Mouse (Mus musculus): ENCODE data around the gene Fbxl7. TPM values are rescaled to one million over a fixed set of nuclear protein-coding genes. Genes with fewer than 3 reads are reported as not detected.
"Not testable (repeated sequence)": the region's sequence is repeated elsewhere in the genome, so short reads cannot be mapped to it uniquely, and the experiment has no call there.

Fbxl7 gene
- total RNA-seq, 2 experiments from 2014 or later: 3.0 to 3.1 TPM

DNA sequence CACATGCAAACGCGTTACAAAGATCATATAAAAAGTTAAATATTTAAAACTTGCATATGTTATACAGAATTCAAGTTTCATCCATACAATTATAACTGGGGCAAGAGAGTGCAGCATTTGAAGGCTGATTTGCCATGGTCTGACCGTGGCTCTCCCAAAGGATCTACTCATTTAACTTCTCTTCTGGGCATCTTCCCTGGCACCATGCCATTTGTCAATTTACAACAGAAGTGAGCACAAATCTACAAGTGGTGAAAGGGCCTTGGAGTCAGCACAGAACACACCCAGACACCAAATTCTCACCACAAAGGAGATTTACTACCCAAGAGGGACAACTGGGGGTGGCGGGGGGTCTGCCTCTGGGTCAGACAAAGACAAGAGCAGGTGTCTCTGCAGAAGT is 64.2 kb downstream of the Fbxl7 start:
- intact Hi-C loops (cut with DNase I): no loop called here
- DNase-seq: no peak

DNA sequence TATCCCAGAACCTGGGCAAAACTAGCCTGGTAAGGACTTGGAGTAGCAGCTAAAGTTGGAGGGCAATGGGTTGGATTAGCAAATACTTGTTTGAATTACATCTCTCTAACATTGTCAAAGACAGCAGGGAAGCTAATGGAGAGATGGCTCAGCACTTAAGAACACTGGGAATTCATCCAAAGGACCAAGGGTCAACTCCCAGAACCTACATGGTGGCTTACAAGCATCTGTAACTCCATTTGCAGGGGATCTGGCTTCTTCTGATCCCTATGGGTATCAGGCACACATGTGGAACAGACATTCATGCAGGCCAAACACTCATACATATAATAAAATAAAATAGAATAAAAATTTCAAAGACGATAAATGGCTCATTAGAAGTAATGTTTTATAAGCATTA is 78.4 kb downstream of the Fbxl7 start:
- intact Hi-C loops (cut with DNase I): no loop called here
- no peak for DNase-seq

DNA sequence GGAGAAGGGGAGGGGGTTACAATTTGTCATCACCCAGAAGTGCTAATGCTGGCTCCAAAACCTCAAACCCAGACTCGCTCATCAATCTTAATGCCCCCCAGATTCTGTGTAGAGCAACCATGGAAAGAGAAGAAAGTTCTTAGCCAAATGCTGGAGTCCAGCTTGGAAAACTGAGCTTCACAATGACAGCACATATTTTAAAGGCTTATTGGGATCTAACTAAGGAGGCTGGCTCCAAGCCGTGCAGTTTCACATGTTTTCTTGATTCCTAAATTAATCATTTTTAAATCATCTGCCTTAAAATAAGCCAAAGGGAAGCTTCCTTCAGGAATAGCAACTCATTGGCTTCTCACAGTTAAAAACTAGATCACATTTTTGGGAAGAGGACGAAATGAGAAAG is 82.5 kb downstream of the Fbxl7 start:
- intact Hi-C loops (cut with DNase I): no loop called here
- DNase-seq: no peak

DNA sequence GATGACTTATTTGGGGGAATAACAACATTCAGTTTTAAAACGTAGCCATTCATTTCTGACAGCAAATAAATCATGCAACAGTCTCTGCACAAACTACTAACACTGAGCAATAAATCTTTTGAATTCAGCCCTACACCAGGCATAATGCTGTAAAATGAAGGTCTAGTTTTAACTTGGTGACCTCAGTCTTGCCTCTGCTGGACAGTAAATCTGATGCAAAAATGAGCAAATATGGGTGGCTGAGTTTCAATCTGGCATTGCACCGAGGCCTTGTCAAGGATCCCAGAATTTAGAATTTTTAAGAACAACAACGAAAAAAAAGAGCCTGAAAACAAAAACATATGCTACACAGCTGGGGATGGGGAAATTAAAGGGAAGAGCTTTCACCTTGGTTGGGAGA is 85.8 kb downstream of the Fbxl7 start:
- DNase-seq: peak; percentile 21 to 31
- intact Hi-C loops (cut with DNase I): no loop called here

DNA sequence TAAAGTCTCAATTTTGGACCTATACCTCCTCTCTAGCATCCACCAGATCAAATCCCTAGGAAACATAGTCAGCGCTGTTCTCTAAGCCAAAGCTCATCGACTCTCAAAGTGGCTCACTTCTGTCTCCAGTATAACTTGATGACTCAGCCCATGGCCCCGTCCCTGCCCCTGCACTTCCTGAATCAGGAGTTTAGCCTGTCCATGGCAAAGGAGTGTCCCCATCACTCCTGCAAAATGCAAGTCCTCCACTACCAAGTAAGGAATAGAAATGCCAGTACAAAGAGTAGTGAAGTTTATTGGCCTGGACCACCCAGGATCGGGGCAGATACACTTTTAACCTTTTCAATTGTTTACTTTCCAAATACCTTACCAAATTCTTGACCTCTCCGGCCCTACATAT is 91.3 kb downstream of the Fbxl7 start:
- intact Hi-C loops (cut with DNase I): no loop called here
- no peak for DNase-seq

DNA sequence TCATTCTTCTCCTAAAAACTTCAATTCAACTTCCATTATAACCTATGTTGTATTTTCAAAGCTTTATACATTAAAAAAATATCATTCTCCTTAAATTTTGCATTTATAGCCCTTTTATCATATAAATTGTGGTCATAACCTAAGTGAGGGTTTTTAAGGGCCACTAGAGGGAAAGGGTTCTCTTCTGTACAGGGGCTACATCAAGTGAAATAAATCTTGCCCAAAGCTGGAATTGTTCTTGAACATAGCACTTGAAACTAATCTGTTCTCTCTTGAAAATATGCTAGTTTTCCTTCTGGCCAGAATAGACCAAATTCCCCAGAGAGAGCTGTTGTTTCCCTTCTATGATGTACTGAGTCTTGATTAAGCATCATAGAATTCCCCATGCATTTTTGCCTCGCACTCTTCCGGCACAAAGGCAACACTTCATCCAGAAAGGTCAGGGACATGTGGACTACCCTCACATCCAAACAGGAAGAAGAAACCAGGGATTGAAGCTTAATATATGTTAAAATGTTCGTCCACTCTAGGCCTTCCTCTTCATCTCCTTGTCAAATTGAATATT is 95.8 kb downstream of the Fbxl7 start:
- intact Hi-C loops (cut with DNase I): no loop called here
- DNase-seq: no peak

DNA sequence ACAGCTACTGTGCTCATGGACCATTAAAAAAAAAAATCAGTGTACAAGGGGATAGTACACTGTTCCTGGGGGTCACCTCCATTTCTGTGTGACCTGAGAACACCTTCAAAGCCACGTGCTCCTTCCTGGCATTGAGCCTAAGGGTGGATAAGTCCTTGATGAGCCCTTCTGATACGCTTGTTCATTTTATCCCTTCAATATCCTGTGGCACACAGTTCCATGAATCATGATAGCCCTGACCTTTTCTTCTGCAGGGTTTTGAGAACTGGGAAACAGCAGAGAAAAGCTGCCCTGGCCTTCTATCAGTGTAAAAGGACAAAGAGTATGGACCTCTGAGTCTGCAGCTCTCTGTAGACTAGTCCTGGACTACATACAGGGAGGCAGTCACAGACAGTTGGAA is 99.4 kb downstream of the Fbxl7 start:
- no peak for DNase-seq
- intact Hi-C loops (cut with DNase I): no loop called here

DNA sequence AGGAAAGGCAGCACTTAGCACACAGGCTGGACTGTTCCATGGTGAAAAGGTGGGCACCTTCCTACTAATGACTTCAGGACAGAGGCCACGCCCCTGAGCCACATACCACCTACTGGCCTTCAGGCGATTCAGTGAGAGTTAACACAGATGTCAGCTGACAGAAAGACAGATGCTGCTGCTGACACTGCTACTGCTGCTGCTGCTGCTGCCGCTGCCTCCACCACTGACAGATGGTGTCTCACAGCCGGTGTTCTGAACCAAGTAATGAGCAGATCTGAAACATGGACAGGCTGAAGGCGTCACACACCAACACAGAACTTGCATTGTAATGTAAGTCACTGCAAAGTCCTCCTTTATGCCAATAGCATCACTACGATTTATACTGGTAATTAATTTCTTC is 99.9 kb downstream of the Fbxl7 start:
- no peak for DNase-seq

DNA sequence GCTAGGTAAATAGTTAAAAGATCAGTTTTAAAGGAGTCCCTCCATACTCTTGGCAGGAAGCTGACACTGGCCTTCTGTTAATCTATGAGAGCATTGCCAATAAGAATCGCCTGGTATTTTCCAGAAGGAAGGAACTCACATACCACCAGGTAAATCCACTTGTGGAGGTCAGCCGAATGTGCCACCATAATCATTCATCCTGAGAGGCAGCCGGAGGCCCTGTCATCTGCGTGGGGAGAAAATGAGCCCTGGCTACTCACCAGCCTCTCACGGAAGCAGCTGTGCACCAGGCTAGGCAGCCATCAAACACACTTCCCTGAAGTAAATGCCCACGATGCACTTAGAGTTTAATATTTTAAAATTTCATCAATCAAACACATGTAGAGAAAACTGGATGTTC is 108.2 kb downstream of the Fbxl7 start:
- no peak for DNase-seq
- intact Hi-C loops (cut with DNase I): no loop called here

More for the DNA sequence above, 99.9 kb downstream of the Fbxl7 start:
- intact Hi-C loops (cut with DNase I): no loop called here

DNA sequence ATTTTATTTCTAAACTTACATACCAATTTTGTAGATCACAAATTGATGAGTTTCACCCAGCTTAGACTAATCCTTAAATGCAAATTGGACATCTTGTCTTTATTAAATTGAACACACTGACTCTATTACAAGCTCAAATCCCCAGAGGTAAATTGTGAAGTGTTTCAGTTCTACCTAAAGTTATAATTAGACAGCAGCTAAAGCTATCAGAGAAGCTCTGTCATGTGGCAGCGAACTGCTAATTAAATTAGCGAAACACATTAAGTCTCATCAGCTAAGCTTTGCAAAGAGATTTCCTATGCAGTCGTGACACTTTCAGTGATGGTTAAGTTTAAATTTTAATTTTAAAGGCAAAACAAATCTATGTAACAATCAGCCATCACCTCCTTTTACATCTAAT is 114.8 kb downstream of the Fbxl7 start:
- DNase-seq: no peak
- intact Hi-C loops (cut with DNase I): no loop called here

DNA sequence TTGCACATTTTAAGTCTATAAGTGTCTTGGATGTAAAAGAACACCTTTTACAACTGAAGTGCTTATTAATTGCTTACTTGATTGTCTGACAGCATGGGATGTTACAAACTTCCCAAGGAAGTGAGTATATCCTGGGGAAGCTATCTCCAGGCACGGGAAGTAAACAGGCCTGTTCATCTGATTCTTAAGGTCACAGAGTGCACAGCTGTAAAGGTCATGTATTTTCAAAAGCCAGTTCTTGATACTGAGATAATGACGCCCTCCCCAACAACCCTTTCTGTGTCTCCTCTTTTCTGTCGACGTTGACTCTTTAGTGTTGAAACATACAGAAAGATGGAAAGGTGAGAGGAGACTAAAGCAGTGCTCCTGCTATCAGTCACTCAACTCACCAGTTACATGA is 116.3 kb downstream of the Fbxl7 start:
- DNase-seq: no peak
- intact Hi-C loops (cut with DNase I): no loop called here

DNA sequence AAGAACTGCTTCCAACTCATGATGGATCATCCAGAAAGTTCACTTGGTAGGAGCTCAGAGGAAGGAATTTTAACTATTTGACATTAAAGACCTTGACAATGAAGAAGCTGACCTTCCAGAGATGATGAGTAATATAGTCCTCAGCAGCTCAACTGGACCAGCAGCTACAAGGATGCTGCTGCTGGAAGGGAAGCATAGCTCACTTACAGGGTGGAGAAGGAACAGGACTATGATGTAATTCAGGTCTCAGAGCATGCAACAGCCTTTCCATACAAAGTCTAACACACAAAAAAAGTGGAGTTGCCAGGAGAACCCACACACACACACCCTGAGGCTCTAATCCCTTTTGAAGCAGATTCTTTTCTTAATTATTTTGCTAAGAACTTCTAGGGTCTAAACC is 119.7 kb downstream of the Fbxl7 start:
- intact Hi-C loops (cut with DNase I): no loop called here
- DNase-seq: no peak

DNA sequence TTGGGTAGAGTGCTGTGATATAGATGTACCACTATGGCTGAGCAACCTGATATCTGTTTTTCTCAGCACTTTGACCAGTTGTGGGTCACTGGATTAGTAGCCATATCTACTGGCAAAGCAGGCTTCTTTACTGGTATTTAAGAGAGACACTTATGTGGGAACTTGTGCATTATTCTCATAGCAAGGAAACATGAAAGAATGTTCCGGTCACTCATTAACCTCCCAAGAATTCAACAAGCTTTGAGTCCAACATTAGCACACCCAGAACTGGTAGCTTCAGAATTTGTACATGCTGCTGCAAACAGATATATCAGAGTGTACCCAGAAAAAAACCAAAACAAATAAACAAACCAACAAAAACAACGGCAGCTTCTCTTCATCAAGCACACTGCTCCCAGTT is 120.5 kb downstream of the Fbxl7 start:
- intact Hi-C loops (cut with DNase I): no loop called here
- no peak for DNase-seq

DNA sequence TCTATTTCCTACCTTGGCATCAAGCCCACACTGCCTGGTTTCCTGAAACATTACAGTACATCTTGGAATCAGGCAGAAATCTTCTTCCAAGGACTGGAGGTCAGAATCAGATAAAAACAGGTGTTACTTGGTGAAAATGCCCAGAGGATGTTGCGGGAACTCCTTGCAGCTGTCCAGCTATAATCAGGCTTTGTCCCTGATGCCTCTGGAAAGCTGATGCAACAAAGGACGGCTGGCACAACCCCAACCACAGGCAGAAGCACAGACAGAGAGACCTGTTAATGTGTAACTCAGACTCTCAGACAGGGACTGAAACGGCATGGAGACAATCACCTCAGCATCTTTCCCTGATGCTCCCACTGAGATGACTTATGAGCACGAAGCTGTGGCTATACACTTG is 133.7 kb downstream of the Fbxl7 start:
- intact Hi-C loops (cut with DNase I): no loop called here
- peak in 1 of 2 experiments; percentile 6 for DNase-seq

DNA sequence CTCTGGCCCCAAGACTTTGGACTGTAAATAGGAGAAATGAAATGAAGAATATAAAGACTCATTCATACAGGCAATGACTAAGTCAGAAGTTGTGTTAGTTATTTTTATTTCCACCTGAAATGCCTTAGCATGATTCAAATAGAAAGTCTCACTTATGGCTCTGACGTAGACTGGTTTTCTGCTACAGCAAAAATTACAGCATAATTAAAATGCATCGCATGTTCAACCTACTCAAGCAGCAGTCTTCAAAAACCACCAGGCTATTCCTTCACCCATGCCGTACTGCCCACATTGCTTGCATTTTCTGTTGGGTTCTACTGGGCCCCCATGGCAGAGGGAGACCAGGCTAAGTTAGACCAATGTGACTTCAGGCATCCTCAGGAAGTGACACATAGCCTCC is 146.9 kb downstream of the Fbxl7 start:
- no peak for DNase-seq
- intact Hi-C loops (cut with DNase I): no loop called here

DNA sequence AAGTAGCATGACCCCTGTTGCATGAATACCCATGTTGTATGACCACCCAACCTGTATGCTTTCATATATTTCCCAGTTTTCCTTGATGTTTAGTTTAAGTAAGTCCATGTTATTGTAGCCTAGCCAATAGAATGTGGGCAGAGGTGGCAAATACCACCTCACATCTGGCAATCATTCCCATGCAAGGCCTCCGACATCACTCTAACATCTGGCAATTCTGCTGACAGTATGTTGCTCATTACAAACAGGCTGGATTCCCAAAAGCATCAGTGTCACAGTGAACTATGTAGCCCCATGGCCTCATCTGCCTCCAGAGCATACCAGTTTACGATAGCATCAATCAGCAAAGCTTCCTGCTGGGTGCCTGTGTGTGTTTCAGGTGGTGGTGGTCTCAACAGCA is 163.0 kb downstream of the Fbxl7 start:
- DNase-seq: no peak
- intact Hi-C loops (cut with DNase I): no loop called here

DNA sequence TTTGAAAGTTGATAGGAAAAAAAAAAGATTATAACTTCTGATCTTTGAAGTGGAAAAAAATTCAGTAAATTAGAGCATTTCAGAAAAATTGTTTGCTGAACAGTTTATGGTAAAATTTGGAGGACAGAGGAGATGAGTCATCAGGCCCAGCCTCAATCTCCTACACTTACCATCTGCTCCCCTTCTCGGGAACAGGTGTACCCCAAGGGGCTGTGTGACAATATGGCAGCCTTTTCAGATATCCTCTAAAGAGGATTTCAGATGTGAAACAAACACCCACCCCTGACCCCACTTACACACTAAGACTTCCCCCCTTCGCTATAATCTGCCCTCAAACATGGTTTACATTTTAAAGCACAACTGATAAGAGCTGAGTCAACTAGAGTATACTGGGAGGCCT is 164.6 kb downstream of the Fbxl7 start:
- intact Hi-C loops (cut with DNase I): no loop called here
- DNase-seq: no peak

DNA sequence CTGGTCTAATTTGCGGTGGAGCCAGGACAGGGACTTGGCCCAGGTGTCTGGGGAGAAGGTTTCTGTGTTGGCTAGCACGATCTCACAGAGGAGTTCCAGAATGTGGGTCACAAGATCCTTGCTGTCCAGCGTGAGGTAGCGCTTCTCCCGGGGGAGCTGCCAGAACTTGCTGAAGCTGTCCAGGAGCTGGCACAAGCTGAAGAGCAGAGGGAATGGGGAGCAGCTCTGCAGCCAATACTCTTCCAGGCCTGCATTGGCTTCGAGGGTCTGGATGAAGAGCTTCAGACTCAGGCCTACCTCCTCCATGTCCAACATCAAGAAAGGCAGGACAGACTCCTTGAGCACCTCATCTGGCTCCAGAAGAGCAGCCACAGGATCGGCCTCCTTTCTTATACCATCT is 166.0 kb downstream of the Fbxl7 start:
- intact Hi-C loops (cut with DNase I); DNase-seq: not testable (repeated sequence)

DNA sequence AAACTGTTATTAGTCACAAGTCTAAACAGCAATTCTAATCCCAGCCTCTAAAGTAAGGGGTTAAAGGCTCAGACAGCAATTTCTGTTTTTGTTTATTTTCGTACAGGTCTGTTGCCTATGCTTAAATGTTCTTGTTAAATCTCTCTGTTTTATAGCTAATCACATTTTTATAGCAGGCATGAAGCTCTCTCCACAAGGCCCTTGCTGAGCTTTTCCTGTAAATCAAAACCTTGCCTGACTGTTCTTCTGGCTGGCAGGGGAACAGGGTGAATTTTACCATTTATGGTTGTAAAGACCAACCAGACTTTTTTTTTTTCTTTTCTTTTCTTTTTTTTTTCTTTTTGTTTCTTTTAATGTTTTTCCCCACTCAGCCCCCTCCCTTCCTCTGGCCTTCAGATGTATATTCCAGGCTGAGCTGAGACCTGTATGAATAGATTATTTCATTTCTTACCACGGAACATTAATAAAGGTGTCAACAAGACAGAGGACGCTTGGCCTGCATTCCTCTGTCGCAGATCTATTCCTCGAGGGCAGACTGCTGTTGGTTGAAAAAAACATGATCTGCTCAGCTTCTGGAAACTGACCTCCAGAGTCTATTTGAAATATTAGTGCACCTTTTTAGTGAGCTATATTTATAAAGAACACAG is 176.9 kb downstream of the Fbxl7 start:
- DNase-seq: no peak
- intact Hi-C loops (cut with DNase I): no loop called here

DNA sequence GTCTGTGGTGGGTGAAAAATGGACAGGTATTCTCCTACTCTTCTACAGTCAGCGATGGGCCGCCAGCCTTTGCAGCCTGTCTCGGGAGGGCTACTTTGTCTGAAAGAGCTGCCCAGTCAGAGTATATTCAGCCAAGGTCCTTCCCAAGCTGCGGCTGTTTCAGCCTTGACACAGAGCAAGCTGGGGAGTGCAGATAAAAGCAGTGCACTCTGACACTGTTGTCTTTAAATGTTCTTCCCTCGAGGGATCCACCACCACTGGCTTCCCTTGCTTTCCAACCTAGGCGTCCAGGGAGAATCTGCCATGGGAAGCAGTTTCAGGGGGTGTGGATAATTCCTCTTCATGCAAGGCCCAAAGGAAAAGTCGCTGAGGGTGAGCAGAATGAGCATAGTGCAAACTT is 177.4 kb downstream of the Fbxl7 start:
- intact Hi-C loops (cut with DNase I): no loop called here
- DNase-seq: no peak

DNA sequence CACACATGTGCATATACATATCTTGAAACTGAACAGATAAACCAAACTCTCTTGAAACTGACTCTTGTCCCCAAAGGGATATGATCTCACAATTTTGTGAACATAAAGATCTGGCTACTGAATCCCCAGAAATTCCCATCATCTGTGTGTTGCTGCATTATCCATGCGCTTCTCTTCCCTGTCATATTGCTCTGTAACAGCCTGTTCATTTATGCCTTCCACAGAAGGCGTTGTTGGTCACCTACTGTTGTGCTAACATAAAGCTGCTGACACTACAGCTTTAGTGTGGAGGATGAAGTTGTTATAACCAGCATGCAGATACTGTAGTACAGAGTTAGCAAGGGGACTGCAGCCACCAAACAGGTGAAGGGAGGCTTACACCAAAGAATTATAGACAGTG is 179.2 kb downstream of the Fbxl7 start:
- intact Hi-C loops (cut with DNase I): no loop called here

DNA sequence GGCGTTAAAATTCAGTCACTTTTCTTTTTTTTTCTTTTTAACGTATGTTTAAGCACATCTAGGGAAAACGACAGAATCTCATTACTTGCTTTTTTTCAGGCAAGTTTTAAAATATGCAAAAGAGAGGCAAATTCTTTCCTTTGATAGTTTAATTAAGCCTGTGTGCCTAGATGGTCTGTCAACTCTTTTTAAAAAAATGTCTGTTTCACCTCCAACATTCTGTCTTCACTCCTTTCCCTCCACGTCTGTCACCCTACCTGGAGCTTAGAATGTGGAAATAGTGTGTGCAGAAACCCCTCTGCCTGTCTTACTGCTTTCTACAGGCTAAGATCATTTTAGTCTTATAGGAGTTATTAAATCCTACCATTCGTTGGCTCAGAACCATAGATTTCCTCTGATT is 179.7 kb downstream of the Fbxl7 start:
- intact Hi-C loops (cut with DNase I): no loop called here
- no peak for DNase-seq

More for the DNA sequence above, 179.2 kb downstream of the Fbxl7 start:
- DNase-seq: no peak

DNA sequence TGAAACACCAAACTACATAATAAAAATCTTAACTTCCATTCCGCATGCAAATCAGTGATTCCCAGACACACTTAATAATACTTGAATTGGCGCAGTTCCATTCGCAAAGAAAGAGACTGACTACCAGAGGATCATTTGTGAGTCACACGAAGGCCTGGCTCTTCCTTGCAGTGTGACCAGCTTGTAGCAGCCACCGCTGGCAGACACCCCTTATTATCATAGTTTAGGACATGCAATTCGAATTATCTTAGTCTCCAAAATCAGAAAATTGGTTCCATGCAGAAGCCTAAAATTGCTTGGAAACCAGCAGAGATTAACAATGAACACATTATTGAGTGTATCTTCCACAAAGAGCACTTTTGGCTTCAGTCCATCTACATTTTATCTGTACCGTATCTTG is 183.1 kb downstream of the Fbxl7 start:
- intact Hi-C loops (cut with DNase I): no loop called here
- no peak for DNase-seq
